Mouse (Mus musculus): ENCODE measurements around the gene Hpn. TPM values are rescaled to one million over a fixed set of nuclear protein-coding genes. Genes with fewer than 3 reads are reported as not detected.

Hpn gene
- polyA plus RNA-seq, 1 experiment from 2014 or later: 0.59 TPM

DNA sequence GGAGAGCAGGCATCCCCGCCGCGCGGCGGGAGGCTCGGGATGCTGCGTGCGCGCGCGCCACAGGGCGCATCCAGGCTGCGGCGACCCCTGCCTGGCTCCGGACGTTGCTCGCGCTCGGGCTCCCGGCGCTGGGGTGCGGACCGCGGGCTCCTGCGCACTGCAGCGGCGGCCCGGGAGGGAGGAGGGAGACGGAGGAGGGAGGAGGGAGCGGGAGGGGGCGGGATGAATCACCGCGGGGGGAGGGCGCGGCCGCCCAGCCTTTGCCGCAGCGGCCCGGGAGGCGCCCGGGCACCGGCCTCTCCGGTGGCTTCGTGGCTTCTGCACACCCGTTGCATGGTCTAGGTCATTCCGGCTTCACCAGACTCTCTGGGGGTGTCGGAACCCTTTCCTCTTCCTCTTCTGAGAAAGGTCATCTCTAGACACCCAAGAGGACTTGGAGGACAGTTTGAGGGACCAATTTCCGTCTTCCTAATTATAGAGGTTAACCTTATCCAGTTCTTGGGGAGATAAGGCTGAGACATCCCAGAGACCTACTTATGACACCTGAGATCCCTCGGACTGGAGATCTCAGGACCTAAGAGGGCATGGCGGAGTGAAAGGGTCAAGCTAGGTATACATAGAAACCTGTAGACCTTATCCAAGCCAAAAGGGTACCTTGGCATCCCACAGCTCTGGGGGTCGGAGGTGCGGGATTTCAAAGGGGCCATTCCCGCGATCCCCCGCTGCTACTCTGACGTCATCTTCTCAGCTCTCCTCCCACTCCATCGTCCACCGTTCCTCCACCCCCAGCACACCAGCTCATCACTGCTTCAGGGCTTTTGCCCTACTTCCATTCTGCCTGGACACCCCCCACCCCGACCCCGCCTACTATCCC, 12.0 kb upstream of the Hpn start, which contains the start of gene Scn1b:
Gene Scn1b (minus strand): TSS at position 153 of the 874 bp plus-strand sequence.
- H3K4me3 ChIP-seq (ENCODE audit: inconsistent target): no peak within 1 kb of the TSS
- 5% methylated on average over 37 of the region's 60 CpGs for WGBS (ENCODE audit: missing documents)

DNA sequence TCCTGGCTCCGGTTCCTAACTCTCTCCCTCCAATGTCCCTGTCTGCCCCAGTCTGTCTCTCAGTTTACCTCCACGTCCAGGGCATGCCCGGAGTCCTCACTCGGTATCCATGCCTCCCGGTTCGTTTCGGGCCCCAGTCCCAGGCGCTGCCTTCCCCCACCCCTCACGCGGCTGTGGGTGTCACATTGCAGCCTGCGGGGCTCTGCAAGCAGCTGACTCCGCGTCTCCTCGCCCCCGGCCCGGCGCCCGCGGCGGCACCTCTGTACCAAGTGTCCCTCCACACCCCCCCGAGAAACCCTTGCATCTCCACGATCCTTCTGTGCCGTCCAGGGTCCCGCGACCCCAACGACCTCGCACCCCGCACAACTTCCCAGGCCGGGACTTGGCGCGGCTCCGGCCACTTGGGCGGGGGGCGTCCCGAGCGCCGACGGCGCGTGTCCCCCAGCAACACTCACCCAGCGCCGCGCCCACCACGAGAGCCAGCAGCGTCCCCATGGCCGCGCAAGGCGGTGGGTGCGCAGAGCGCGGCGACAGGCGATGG, 11.2 kb upstream of the Hpn start:
- Histone ChIP-seq H3K36me3 (ENCODE audit: inconsistent target) (peaks cover 14% of the 10 kb centered on the region), H3K27ac (no peak overlapping the region), H3K4me3 (ENCODE audit: inconsistent target) (no peak overlapping the region), H3K79me2 (ENCODE audit: inconsistent target) (no peaks in the 10 kb centered on the region)
- 3% methylated on average over 53 of the region's 53 CpGs for WGBS (ENCODE audit: missing documents)

More for the DNA sequence above, 12.0 kb upstream of the Hpn start, which contains the start of gene Scn1b:
- no peaks in the 10 kb centered on the region for H3K79me2 ChIP-seq (ENCODE audit: inconsistent target)
- H3K36me3 ChIP-seq (ENCODE audit: inconsistent target): peaks cover 21% of the 10 kb centered on the region
- H3K27ac ChIP-seq: no peak within 1 kb of the TSS

DNA sequence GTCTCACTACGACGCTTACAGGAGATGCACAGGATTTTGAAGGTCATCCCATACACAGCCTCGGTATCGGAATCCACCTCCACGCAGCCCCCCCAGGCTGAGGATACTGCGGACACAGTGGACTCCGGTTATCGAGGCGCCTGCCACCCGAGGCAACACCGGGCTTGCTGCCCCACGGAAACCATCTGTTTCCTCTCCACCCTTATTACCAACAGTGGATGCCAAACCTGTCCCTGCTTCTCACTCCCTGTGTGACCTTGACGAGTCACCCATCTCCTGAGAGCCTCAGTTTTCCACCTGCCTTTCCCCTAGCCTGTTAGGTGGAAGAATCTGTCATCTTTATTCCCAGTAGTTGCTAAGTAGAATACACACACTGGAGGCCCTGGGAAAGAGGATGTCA, 10.0 kb upstream of the Hpn start:
- Histone ChIP-seq H3K27ac (no peak overlapping the region), H3K4me3 (ENCODE audit: inconsistent target) (no peak overlapping the region), H3K79me2 (ENCODE audit: inconsistent target) (no peaks in the 10 kb centered on the region), H3K36me3 (ENCODE audit: inconsistent target) (peaks cover 10% of the 10 kb centered on the region)
- 19% methylated on average over 13 of the region's 13 CpGs for WGBS (ENCODE audit: missing documents)

DNA sequence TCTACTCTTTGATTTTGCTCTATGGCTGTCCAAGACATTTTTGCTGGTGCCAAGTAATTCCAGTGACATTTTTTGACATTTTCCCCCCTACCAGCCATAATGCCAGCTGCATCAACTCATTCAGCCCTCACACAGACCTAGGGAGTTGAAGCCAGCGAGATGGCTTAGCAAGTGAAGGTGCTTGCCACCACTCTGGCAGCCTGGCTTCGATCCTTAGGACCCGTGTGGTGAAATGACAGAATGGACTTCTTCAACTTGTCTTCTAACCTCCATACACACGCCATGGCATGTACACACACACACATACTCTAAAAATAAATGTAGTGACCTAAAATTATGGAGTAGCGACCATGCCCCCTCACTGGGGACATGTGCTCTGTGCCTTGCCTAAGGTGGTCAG, 9.3 kb upstream of the Hpn start:
- Histone ChIP-seq H3K79me2 (ENCODE audit: inconsistent target) (no peaks in the 10 kb centered on the region), H3K36me3 (ENCODE audit: inconsistent target) (peaks cover 2% of the 10 kb centered on the region), H3K27ac (no peak overlapping the region), H3K4me3 (ENCODE audit: inconsistent target) (no peak overlapping the region)
- WGBS (ENCODE audit: missing documents): 84% methylated on average over 5 of the region's 5 CpGs

DNA sequence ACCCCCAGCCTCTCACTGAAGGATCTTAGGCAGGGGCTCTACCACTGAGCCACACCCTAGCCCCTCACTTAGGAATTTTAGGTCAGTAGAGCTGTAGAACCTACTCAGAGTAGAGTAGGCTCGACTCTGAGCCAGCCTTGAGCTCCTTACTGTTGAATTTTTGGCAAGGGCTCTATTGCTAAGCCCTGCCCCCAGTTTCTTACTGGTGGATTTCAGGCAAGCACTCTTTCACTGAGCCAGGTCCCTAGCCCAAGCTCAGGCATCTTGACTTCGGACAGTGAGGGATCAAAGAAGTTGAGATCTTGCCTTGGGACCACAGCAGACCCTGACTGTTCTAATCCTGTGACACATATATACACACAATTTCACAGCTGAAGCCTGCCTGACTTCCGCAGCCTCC, 8.6 kb upstream of the Hpn start:
- H3K27ac ChIP-seq: no peak overlapping the region
- WGBS (ENCODE audit: missing documents): 87% methylated on average over 3 of the region's 3 CpGs
- no peaks in the 10 kb centered on the region for H3K36me3 ChIP-seq (ENCODE audit: inconsistent target)
- H3K79me2 ChIP-seq (ENCODE audit: inconsistent target): no peaks in the 10 kb centered on the region
- no peak overlapping the region for H3K4me3 ChIP-seq (ENCODE audit: inconsistent target)

DNA sequence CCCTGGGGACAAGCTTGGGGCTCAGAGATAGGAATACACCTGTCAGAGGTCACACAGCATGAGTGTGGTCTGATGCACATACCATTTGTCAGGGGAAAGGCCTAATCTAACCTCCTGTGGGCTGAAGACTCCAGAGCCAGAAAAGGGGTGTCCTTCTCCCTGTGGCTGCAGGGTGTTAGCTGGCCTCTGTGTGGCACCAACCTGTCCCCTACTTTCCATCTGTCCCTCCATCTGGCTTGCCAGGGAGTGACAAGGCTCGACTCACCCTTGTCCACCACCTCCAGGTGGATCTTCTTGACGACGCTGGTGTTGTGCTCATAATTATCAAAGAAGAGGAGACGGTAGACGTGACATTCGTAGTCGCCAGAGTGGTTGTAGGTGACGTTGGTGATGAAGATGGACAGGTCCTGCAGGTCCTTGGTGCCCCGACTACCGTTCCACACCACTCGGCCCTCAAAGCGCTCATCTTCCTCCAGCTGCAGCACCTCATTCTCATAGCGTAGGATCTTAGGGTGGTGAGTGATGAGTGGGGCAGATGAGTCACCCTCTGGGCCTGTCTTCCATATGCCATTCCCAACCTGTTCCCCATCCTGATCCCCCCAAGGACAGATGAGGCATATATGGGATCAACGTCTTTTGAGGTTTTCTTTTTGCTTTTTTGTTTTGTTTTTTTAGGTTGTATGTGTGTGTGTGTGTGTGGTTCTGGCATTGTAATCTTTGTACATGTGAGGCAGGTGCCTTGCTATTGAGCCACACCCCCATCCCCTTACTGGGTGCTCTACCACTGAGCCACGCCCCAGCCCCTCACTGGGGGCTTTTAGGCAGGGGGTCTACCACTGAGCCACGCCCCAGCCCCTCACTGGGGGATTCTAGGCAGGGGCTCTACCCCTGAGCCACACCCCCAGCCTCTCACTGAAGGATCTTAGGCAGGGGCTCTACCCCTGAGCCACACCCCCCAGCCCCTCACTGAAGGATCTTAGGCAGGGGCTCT, 7.8 kb upstream of the Hpn start:
- no peak overlapping the region for H3K4me3 ChIP-seq (ENCODE audit: inconsistent target)
- H3K36me3 ChIP-seq (ENCODE audit: inconsistent target): no peaks in the 10 kb centered on the region
- H3K79me2 ChIP-seq (ENCODE audit: inconsistent target): no peaks in the 10 kb centered on the region
- no peak overlapping the region for H3K27ac ChIP-seq
- WGBS (ENCODE audit: missing documents): 94% methylated on average over 16 of the region's 16 CpGs

DNA sequence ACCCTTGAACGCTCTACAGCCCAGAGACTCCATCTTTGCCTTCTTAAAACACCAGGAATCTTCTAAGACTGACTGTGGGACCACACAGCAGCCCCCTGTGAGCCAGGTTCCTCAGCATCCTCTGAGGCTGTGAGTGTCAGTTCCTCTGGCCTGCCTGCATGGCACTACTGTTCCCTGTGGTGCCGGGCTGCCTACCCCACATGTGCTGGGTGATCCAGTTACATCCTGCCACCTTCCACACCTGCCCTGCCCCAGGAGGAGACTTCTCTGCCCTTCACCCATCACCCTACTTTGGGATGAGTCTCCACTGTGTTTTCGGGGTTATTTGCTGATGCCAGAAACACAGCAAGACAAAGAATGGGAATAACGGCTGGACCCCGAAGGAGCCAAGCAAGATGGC, 4.5 kb upstream of the Hpn start:
- Histone ChIP-seq H3K4me3 (ENCODE audit: inconsistent target) (no peak overlapping the region), H3K79me2 (ENCODE audit: inconsistent target) (no peaks in the 10 kb centered on the region), H3K36me3 (ENCODE audit: inconsistent target) (no peaks in the 10 kb centered on the region), H3K27ac (no peak overlapping the region)
- 89% methylated on average over 5 of the region's 5 CpGs for WGBS (ENCODE audit: missing documents)

DNA sequence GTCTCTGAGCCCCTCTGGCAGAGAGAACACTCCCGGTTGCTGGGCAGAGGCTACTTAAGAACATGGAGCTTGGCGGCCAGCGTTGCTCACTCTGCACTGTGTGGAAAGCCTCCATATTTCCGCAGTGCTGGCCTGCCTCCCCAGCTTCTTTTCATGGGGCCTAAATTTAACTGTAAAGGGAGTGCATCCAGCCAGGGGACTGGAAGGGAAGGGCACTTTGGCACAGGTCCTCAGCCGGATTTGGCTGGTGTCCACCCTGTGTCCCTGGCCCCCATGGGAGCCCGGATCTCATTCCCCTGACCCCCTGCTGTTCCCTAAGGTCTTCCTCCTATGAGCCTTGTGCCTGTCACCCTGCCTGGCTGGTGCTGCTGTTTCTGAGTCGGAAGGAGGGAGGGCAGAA, 3.4 kb upstream of the Hpn start:
- H3K79me2 ChIP-seq (ENCODE audit: inconsistent target): no peaks in the 10 kb centered on the region
- 97% methylated on average over 7 of the region's 7 CpGs for WGBS (ENCODE audit: missing documents)
- H3K36me3 ChIP-seq (ENCODE audit: inconsistent target): no peaks in the 10 kb centered on the region
- H3K4me3 ChIP-seq (ENCODE audit: inconsistent target): no peak overlapping the region
- H3K27ac ChIP-seq: no peak overlapping the region

DNA sequence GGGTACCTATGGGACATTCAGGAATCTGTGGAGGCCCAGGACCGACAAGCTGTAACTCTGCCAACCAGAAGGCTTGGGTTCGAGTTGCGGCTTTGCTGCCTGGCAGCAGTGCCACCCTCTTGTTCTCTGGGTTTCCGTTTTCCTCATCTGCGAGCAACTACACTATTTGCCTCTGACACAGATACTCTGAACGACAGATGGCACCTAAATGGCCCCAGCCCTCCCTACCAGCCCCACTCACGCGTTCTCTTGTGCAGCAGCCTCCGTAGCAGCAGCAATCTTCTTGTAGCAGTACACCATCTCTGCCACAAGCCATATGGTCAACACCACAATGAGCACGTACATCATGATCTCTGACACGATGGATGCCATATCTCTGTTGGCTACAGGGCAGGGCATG, 2.4 kb upstream of the Hpn start:
- 93% methylated on average over 11 of the region's 11 CpGs for WGBS (ENCODE audit: missing documents)

DNA sequence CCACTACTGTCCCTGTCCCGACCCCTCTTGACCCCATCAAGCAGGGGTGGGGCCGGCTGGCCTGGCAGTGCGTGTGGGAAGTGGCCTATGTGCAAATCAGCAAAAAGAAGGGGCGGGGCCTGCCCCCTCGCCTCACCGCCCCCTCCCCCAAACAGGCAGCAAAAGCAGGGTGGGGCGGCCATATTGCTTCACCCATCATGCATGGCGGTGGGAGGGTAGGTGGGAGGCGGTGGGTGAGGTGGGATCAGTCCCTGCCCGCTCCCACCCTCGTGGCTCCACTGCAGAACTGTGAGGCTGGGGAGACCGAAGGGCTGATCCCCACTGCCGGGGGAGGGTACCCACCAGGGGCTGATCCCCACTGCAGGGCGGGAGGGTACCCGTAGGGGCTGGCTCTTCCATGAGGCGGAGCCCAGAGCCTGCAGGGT, 1.6 kb upstream of the Hpn start:
- WGBS (ENCODE audit: missing documents): 94% methylated on average over 15 of the region's 16 CpGs
- no peaks in the 10 kb centered on the region for H3K79me2 ChIP-seq (ENCODE audit: inconsistent target)
- no peaks in the 10 kb centered on the region for H3K36me3 ChIP-seq (ENCODE audit: inconsistent target)
- H3K27ac ChIP-seq: no peak overlapping the region
- no peak overlapping the region for H3K4me3 ChIP-seq (ENCODE audit: inconsistent target)

More for the DNA sequence above, 2.4 kb upstream of the Hpn start:
- no peaks in the 10 kb centered on the region for H3K36me3 ChIP-seq (ENCODE audit: inconsistent target)
- H3K4me3 ChIP-seq (ENCODE audit: inconsistent target): no peak overlapping the region
- H3K79me2 ChIP-seq (ENCODE audit: inconsistent target): no peaks in the 10 kb centered on the region
- no peak overlapping the region for H3K27ac ChIP-seq

DNA sequence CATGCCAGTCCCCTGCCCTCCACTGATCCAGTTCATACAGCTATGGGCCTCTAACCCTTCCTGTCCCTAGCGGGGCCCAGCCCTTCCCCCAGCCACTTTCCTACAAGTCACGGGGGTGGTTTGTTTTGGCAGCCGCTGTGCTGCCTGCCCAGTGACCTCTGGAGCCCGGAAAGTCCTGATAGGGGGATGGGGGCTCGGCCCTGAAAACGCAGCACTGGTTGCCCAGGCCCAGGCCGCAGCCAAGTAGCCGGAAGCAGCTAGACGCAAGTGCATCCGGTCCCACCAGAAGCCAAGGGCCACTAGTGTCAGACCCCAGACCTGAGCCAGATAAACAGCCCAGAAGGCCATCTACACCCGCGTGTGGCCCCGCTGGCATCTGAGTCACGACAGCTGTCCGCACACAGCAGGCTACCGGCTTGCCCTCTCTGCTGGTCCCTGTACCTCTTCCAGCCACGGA, 525 bp upstream of the Hpn start:
- H3K79me2 ChIP-seq (ENCODE audit: inconsistent target): no peaks in the 10 kb centered on the region
- no peak overlapping the region for H3K4me3 ChIP-seq (ENCODE audit: inconsistent target)
- no peak overlapping the region for H3K27ac ChIP-seq
- 28% methylated on average over 17 of the region's 17 CpGs for WGBS (ENCODE audit: missing documents)
- no peaks in the 10 kb centered on the region for H3K36me3 ChIP-seq (ENCODE audit: inconsistent target)

DNA sequence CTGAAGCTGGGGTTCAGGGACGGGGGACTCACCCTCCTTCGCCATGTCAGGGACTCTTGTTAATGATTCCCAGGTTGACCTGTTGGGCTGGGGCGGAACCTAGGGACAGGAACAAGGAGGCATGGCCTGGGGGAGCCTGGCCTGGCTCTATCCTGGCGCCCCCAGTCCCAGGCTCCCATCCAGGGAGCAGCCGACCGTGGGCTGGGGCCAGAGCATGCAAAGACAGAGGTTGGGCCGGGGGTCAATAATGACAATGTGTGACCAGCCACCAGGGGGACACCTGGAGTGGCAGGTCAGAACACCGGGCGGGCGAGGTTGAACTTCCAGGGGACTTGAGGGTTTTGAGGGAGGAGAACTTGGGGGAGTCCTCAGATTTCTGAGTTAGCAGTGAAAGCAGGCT, 444 bp downstream of the Hpn start:
- no peaks in the 10 kb centered on the region for H3K36me3 ChIP-seq (ENCODE audit: inconsistent target)
- H3K4me3 ChIP-seq (ENCODE audit: inconsistent target): no peak overlapping the region
- no peaks in the 10 kb centered on the region for H3K79me2 ChIP-seq (ENCODE audit: inconsistent target)
- WGBS (ENCODE audit: missing documents): 93% methylated on average over 4 of the region's 10 CpGs
- no peak overlapping the region for H3K27ac ChIP-seq

DNA sequence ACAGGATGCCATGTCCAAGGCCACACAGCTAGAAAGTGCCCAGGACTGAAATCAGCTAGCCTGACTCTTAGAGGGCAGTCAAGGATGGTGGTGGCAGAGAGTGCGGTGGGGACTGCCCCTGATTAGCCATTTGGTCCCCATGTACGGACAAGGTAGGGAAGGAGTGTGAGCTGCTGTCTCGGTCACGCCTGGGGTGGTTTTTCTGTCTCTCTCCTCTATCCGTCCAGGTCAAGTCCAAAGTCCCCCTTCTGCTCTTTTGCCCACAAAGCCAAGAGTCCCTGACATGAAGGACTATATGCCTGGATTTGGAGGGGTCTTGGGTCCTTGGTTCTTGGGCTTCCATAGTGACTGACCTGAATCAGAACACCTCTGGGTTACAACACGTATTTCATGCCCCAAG, 1.3 kb downstream of the Hpn start:
- no peak overlapping the region for H3K4me3 ChIP-seq (ENCODE audit: inconsistent target)
- H3K79me2 ChIP-seq (ENCODE audit: inconsistent target): no peaks in the 10 kb centered on the region
- no peaks in the 10 kb centered on the region for H3K36me3 ChIP-seq (ENCODE audit: inconsistent target)
- 97% methylated on average over 6 of the region's 6 CpGs for WGBS (ENCODE audit: missing documents)
- H3K27ac ChIP-seq: no peak overlapping the region

DNA sequence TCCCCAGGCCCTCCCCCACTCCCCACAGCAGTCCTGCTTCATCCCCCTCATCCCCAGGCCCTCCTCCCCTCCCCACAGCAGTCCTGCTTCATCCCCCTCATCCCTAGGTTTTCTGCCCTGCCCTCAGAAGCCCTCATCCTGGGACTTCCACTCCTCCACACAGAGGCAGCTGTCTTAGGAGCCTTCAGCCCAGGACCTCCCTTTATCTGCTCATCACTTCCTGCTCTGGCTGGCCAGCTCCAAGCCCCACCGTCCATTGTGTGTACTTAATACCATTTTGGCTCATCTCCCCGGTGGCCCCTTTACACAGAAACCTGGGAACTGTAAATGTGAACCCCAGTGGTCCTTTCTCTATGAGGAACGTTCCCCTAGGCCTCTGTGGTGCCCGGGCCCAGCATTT, 3.1 kb downstream of the Hpn start:
- 85% methylated on average over 4 of the region's 4 CpGs for WGBS (ENCODE audit: missing documents)
- Histone ChIP-seq H3K4me3 (ENCODE audit: inconsistent target) (no peak overlapping the region), H3K79me2 (ENCODE audit: inconsistent target) (no peaks in the 10 kb centered on the region), H3K36me3 (ENCODE audit: inconsistent target) (no peaks in the 10 kb centered on the region), H3K27ac (no peak overlapping the region)
